Mouse (Mus musculus) CD4-positive, CD25-positive, alpha-beta regulatory T cell, adult 4 months (primary cell): Measurements from ENCODE around the gene Gse1. TPM values are rescaled to one million over a fixed set of nuclear protein-coding genes. Genes with fewer than 3 reads are reported as not detected.
A peak's percentile ranks its signal among the peaks of the same experiment; 100 is the strongest.

Source experiments
- ATAC-seq: one replicate; pipeline ENCODE4 v1.8.0; 2017
- polyA plus RNA-seq, 2 experiments: library from polyadenylated mRNA; unstranded; fragments of 100-300 nt; shearing (Covaris generic); gene quantifications; one replicate each; pipeline ENCODE4 v1.2.1; 2017

Gene Gse1
- polyA plus RNA-seq, 2 experiments from 2014 or later = 2.2 to 4.2 TPM

- peak; percentile 60 for ATAC-seq
Measured at GRCm38 (mm10) chr8:120486477-120487376, 258.5 kb downstream of the Gse1 start.

GRCm38 (mm10) chr8:120487377-120487728 is 259.1 kb downstream of the Gse1 start:
- ATAC-seq = peak; percentile 6

GRCm38 (mm10) chr8:120487729-120488510 is 259.7 kb downstream of the Gse1 start:
- ATAC-seq = peak; percentile 50

GRCm38 (mm10) chr8:120488636-120489131 is 260.4 kb downstream of the Gse1 start:
- ATAC-seq = no peak

GRCm38 (mm10) chr8:120489142-120489754 is 261.0 kb downstream of the Gse1 start:
- peak; percentile 67 for ATAC-seq

- no peak for ATAC-seq
Measured at GRCm38 (mm10) chr8:120489771-120490281, 261.6 kb downstream of the Gse1 start.

GRCm38 (mm10) chr8:120490354-120491141 is 262.3 kb downstream of the Gse1 start:
- no peak for ATAC-seq

- no peak for ATAC-seq
Measured at GRCm38 (mm10) chr8:120491166-120491793, 263.0 kb downstream of the Gse1 start.

- no peak for ATAC-seq
Measured at GRCm38 (mm10) chr8:120492193-120492880, 264.1 kb downstream of the Gse1 start.

- no peak for ATAC-seq
Measured at GRCm38 (mm10) chr8:120492881-120493220, 264.6 kb downstream of the Gse1 start.

GRCm38 (mm10) chr8:120493508-120494464 is 265.5 kb downstream of the Gse1 start:
- no peak for ATAC-seq

- no peak for ATAC-seq
Measured at GRCm38 (mm10) chr8:120494903-120495302, 266.6 kb downstream of the Gse1 start.

- ATAC-seq = no peak
Measured at GRCm38 (mm10) chr8:120495461-120495860, 267.2 kb downstream of the Gse1 start.

GRCm38 (mm10) chr8:120496478-120496877 is 268.2 kb downstream of the Gse1 start:
- no peak for ATAC-seq

GRCm38 (mm10) chr8:120497503-120497946 is 269.3 kb downstream of the Gse1 start:
- ATAC-seq = peak; percentile 88

GRCm38 (mm10) chr8:120498349-120498831 is 270.1 kb downstream of the Gse1 start:
- no peak for ATAC-seq

- no peak for ATAC-seq
Measured at GRCm38 (mm10) chr8:120498926-120499605, 270.8 kb downstream of the Gse1 start.

GRCm38 (mm10) chr8:120500701-120501261 is 272.5 kb downstream of the Gse1 start:
- no peak for ATAC-seq
